Mouse (Mus musculus): ENCODE results near the gene Olfr1012.

GRCm38 (mm10) chr2:85804501-85804900 lies 41.9 kb upstream of the Olfr1012 start:
- TF ChIP-seq CTCF (IDR thresholded peaks at IDR 0.05; ENCODE audit: control insufficient read depth, insufficient read depth, low read length) (no peak), POLR2A (IDR thresholded peaks at IDR 0.05; ENCODE audit: borderline replicate concordance, control insufficient read depth, low read depth, low read length) (no peak)
